Mouse (Mus musculus) intestine, embryonic 16.5 days (tissue): ENCODE results near the gene Cwc22. TPM values are rescaled to one million over a fixed set of nuclear protein-coding genes. Genes with fewer than 3 reads are reported as not detected.

Source experiments
- ATAC-seq: fragments of 200-750 bp; cut with Nextera tagmentation; 2 replicates; pipeline ENCODE4 v1.8.0; 2017; ENCODE audit warnings: moderate TSS enrichment, moderate library complexity
- H3K27ac ChIP-seq: fragments of 300-500 bp; sonication (generic); 2 replicates; pipeline ENCODE4 v1.5.1; 2014; ENCODE audit warnings: mild to moderate bottlenecking, low read length
- H3K27me3 ChIP-seq: fragments of 300-500 bp; sonication (generic); replicated peaks from 2 replicates; pipeline ENCODE4 v1.6.1; 2014; ENCODE audit warnings: low read length, control low read depth, mixed read lengths; ENCODE audit not compliant: control insufficient read depth, insufficient read depth
- H3K36me3 ChIP-seq: fragments of 300-500 bp; sonication (generic); 2 replicates; pipeline ENCODE4 v1.6.1; 2014; ENCODE audit warnings: low read length, control low read depth; ENCODE audit not compliant: control insufficient read depth, insufficient read depth
- H3K4me1 ChIP-seq: fragments of 300-500 bp; sonication (generic); 2 replicates; pipeline ENCODE4 v1.6.1; 2014; ENCODE audit warnings: low read length, control low read depth, mixed read lengths; ENCODE audit not compliant: control insufficient read depth, insufficient read depth
- H3K4me2 ChIP-seq: fragments of 300-500 bp; sonication (generic); 2 replicates; pipeline ENCODE4 v1.6.1; 2014; ENCODE audit warnings: low read depth, low read length, control low read depth
- H3K4me3 ChIP-seq: fragments of 300-500 bp; sonication (generic); 2 replicates; pipeline ENCODE4 v1.5.1; 2014; ENCODE audit warnings: mild to moderate bottlenecking, low read length
- H3K9ac ChIP-seq: fragments of 300-500 bp; sonication (generic); 2 replicates; pipeline ENCODE4 v1.6.1; 2014; ENCODE audit warnings: low read depth, low read length
- H3K9me3 ChIP-seq: fragments of 300-500 bp; sonication (generic); 2 replicates; pipeline ENCODE4 v1.6.1; 2016; ENCODE audit warnings: low read length, control low read depth; ENCODE audit not compliant: control insufficient read depth
- WGBS: fragments of 180-500 bp; shearing (Covaris S2); extraction: QIAGEN DNeasy Blood & Tissue Kit; methylation state at CpG from one replicate; pipeline ENCODE4 v1.1.7; 2014; 5-methylcytosine and 5-hydroxymethylcytosine counted together
- polyA plus RNA-seq: library from polyadenylated mRNA; unstranded; fragments of >200 nt; fragmentation: Nextera tagmentation; extraction: Ambion mirVana; gene quantifications from 2 replicates; pipeline ENCODE4 v1.2.1, GENCODE M21; 2015

Gene Cwc22
- polyA plus RNA-seq, 1 experiment from 2014 or later = 23.9 TPM

- Histone ChIP-seq H3K36me3 (0 out of 2 replicates have a peak, but pooled peaks cover 4% of the 10 kb centered on the region), H3K4me2 (no peak overlapping the region), H3K4me3 (no peak overlapping the region), H3K4me1 (no peaks in the 10 kb centered on the region), H3K9ac (no peak overlapping the region), H3K27ac (no peak overlapping the region), H3K9me3 (no peaks in the 10 kb centered on the region), H3K27me3 (no peaks in the 10 kb centered on the region)
- no peak for ATAC-seq
- WGBS = 95% methylated on average over 3 of the region's 3 CpGs
Measured at GRCm38 (mm10) chr2:77907164-77907563, 39.0 kb downstream of the Cwc22 start.

GRCm38 (mm10) chr2:77905023-77905422 lies 41.2 kb downstream of the Cwc22 start:
- 91% methylated on average over 7 of the region's 7 CpGs for WGBS
- H3K4me3 ChIP-seq = no peak overlapping the region
- H3K9me3 ChIP-seq = no peaks in the 10 kb centered on the region
- no peaks in the 10 kb centered on the region for H3K27me3 ChIP-seq
- 0 out of 2 replicates have a peak, but pooled peaks cover 4% of the 10 kb centered on the region for H3K36me3 ChIP-seq
- no peak overlapping the region for H3K9ac ChIP-seq
- H3K27ac ChIP-seq = no peak overlapping the region
- no peak for ATAC-seq
- H3K4me2 ChIP-seq = no peak overlapping the region
- no peaks in the 10 kb centered on the region for H3K4me1 ChIP-seq

GRCm38 (mm10) chr2:77904495-77904894 lies 41.7 kb downstream of the Cwc22 start:
- Histone ChIP-seq H3K27me3 (no peaks in the 10 kb centered on the region), H3K4me3 (no peak overlapping the region), H3K4me2 (no peak overlapping the region), H3K36me3 (0 out of 2 replicates have a peak, but pooled peaks cover 4% of the 10 kb centered on the region), H3K27ac (no peak overlapping the region), H3K9ac (no peak overlapping the region), H3K4me1 (no peaks in the 10 kb centered on the region), H3K9me3 (no peaks in the 10 kb centered on the region)
- WGBS = 94% methylated on average over 10 of the region's 10 CpGs
- no peak for ATAC-seq

GRCm38 (mm10) chr2:77903979-77904378 lies 42.2 kb downstream of the Cwc22 start:
- H3K27ac ChIP-seq = no peak overlapping the region
- H3K4me2 ChIP-seq = no peak overlapping the region
- H3K9me3 ChIP-seq = no peaks in the 10 kb centered on the region
- no peak for ATAC-seq
- no peaks in the 10 kb centered on the region for H3K4me1 ChIP-seq
- H3K36me3 ChIP-seq = 0 out of 2 replicates have a peak, but pooled peaks cover 4% of the 10 kb centered on the region
- no peak overlapping the region for H3K9ac ChIP-seq
- H3K27me3 ChIP-seq = no peaks in the 10 kb centered on the region
- 98% methylated on average over 9 of the region's 9 CpGs for WGBS
- no peak overlapping the region for H3K4me3 ChIP-seq

GRCm38 (mm10) chr2:77903098-77903497 lies 43.1 kb downstream of the Cwc22 start:
- no peak for ATAC-seq
- 0 out of 2 replicates have a peak, but pooled peaks cover 4% of the 10 kb centered on the region for H3K36me3 ChIP-seq
- H3K4me2 ChIP-seq = no peak overlapping the region
- H3K4me3 ChIP-seq = no peak overlapping the region
- 95% methylated on average over 3 of the region's 3 CpGs for WGBS
- H3K27ac ChIP-seq = no peak overlapping the region
- H3K27me3 ChIP-seq = no peaks in the 10 kb centered on the region
- H3K9me3 ChIP-seq = no peaks in the 10 kb centered on the region
- H3K4me1 ChIP-seq = no peaks in the 10 kb centered on the region
- no peak overlapping the region for H3K9ac ChIP-seq

GRCm38 (mm10) chr2:77901269-77901668 lies 44.9 kb downstream of the Cwc22 start:
- Histone ChIP-seq H3K9ac (no peak overlapping the region), H3K9me3 (no peaks in the 10 kb centered on the region), H3K4me1 (no peaks in the 10 kb centered on the region), H3K27ac (no peak overlapping the region), H3K4me2 (no peak overlapping the region), H3K27me3 (no peaks in the 10 kb centered on the region), H3K36me3 (0 out of 2 replicates have a peak, but pooled peaks cover 4% of the 10 kb centered on the region), H3K4me3 (no peak overlapping the region)
- ATAC-seq = no peak
- 94% methylated on average over 5 of the region's 5 CpGs for WGBS

GRCm38 (mm10) chr2:77900741-77901140 lies 45.4 kb downstream of the Cwc22 start:
- Histone ChIP-seq H3K36me3 (0 out of 2 replicates have a peak, but pooled peaks cover 4% of the 10 kb centered on the region), H3K27ac (no peak overlapping the region)
- 93% methylated on average over 5 of the region's 5 CpGs for WGBS

GRCm38 (mm10) chr2:77900111-77900510 lies 46.1 kb downstream of the Cwc22 start:
- Histone ChIP-seq H3K27me3 (no peaks in the 10 kb centered on the region), H3K27ac (no peak overlapping the region), H3K4me3 (no peak overlapping the region), H3K4me2 (no peak overlapping the region), H3K4me1 (no peaks in the 10 kb centered on the region), H3K9me3 (no peaks in the 10 kb centered on the region), H3K9ac (no peak overlapping the region), H3K36me3 (0 out of 2 replicates have a peak, but pooled peaks cover 4% of the 10 kb centered on the region)
- no peak for ATAC-seq
- WGBS = 87% methylated on average over 2 of the region's 2 CpGs

More at GRCm38 (mm10) chr2:77900741-77901140, 45.4 kb downstream of the Cwc22 start:
- Histone ChIP-seq H3K9me3 (no peaks in the 10 kb centered on the region), H3K4me1 (no peaks in the 10 kb centered on the region), H3K27me3 (no peaks in the 10 kb centered on the region), H3K4me3 (no peak overlapping the region), H3K4me2 (no peak overlapping the region), H3K9ac (no peak overlapping the region)
- no peak for ATAC-seq

- Histone ChIP-seq H3K9me3 (no peaks in the 10 kb centered on the region), H3K9ac (no peak overlapping the region), H3K27ac (no peak overlapping the region), H3K4me1 (no peaks in the 10 kb centered on the region), H3K4me3 (no peak overlapping the region), H3K27me3 (no peaks in the 10 kb centered on the region), H3K4me2 (no peak overlapping the region), H3K36me3 (0 out of 2 replicates have a peak, but pooled peaks cover 1% of the 10 kb centered on the region)
- ATAC-seq = no peak
- WGBS = 96% methylated on average over 2 of the region's 2 CpGs
Measured at GRCm38 (mm10) chr2:77898436-77898835, 47.7 kb downstream of the Cwc22 start.

- Histone ChIP-seq H3K4me2 (no peak overlapping the region), H3K9ac (no peak overlapping the region), H3K9me3 (no peaks in the 10 kb centered on the region), H3K27me3 (no peaks in the 10 kb centered on the region), H3K4me1 (no peaks in the 10 kb centered on the region), H3K4me3 (no peak overlapping the region), H3K27ac (no peak overlapping the region), H3K36me3 (no peaks in the 10 kb centered on the region)
- no peak for ATAC-seq
- 85% methylated on average over 5 of the region's 5 CpGs for WGBS
Measured at GRCm38 (mm10) chr2:77897988-77898387, 48.2 kb downstream of the Cwc22 start.
